Mouse (Mus musculus) MEL (cell line): ENCODE results near the gene Cdc42ep4. TPM values are rescaled to one million over a fixed set of nuclear protein-coding genes. Genes with fewer than 3 reads are reported as not detected.

Experiments
- DNase-seq: peaks from one replicate; pipeline ENCODE4 v3.0.0; 2011; ENCODE audit warnings: low read depth, low spot score
- H3K27ac ChIP-seq: 2 replicates; pipeline ENCODE4 v1.5.1; 2012; ENCODE audit warnings: low read depth, mild to moderate bottlenecking, control low read depth, low read length, moderate library complexity; ENCODE audit not compliant: control insufficient read depth
- H3K27me3 ChIP-seq, 2 experiments: fragments of 150-350 bp in 1 of 2; sonication (generic) in 1 of 2; 2 replicates each; pipeline ENCODE4 v1.6.1; 2012; ENCODE audit warnings: low read length in 2 of 2, mild to moderate bottlenecking in 2 of 2, improper control_type of control experiment in 1 of 2, moderate library complexity in 1 of 2; ENCODE audit not compliant: insufficient read depth in 2 of 2, control insufficient read depth in 1 of 2
- H3K36me3 ChIP-seq, 2 experiments: 2 replicates each; pipeline ENCODE4 v1.6.1; 2012 to 2014; ENCODE audit warnings: low read length in 2 of 2, improper control_type of control experiment in 1 of 2, inconsistent platforms in 1 of 2, mild to moderate bottlenecking in 1 of 2; ENCODE audit not compliant: insufficient read depth in 2 of 2, control insufficient read depth in 1 of 2
- H3K4me1 ChIP-seq, 2 experiments: fragments of 150-350 bp in 1 of 2; sonication (generic) in 1 of 2; 2 replicates each; pipeline ENCODE4 v1.6.1; 2012; ENCODE audit warnings: low read length in 2 of 2, improper control_type of control experiment in 1 of 2, mild to moderate bottlenecking in 1 of 2; ENCODE audit not compliant: insufficient read depth in 2 of 2, control insufficient read depth in 1 of 2
- H3K4me3 ChIP-seq, 2 experiments: fragments of 150-350 bp in 1 of 2; sonication (generic) in 1 of 2; 2 replicates each; pipeline ENCODE4 v1.5.1; 2012; ENCODE audit warnings: low read depth in 2 of 2, low read length in 2 of 2, mild to moderate bottlenecking in 2 of 2, moderate library complexity in 2 of 2, control low read depth in 1 of 2, improper control_type of control experiment in 1 of 2; ENCODE audit not compliant: control insufficient read depth in 1 of 2, insufficient read depth in 1 of 2
- H3K79me2 ChIP-seq: 2 replicates; pipeline ENCODE4 v1.6.1; 2012; ENCODE audit warnings: mild to moderate bottlenecking, low read length, moderate library complexity; ENCODE audit not compliant: control insufficient read depth, poor library complexity, insufficient read depth
- H3K9ac ChIP-seq: 2 replicates; pipeline ENCODE4 v1.6.1; 2012; ENCODE audit warnings: low read depth, mild to moderate bottlenecking, control low read depth, low read length, moderate library complexity; ENCODE audit not compliant: control insufficient read depth, poor library complexity, severe bottlenecking
- H3K9me3 ChIP-seq: fragments of 150-350 bp; sonication (generic); replicated peaks from 2 replicates; pipeline ENCODE4 v1.6.1; 2012; ENCODE audit warnings: mild to moderate bottlenecking, low read length, improper control_type of control experiment, moderate library complexity; ENCODE audit not compliant: insufficient read depth
- CHD2 ChIP-seq: IDR thresholded peaks from 2 replicates; pipeline ENCODE4 v1.6.1; 2011; ENCODE audit warnings: low read length, improper control_type of control experiment
- EP300 ChIP-seq, 2 experiments: IDR thresholded peaks; 2 replicates each; pipeline ENCODE4 v1.6.1; 2011; ENCODE audit warnings: improper control_type of control experiment in 2 of 2, low read length in 2 of 2, low read depth in 1 of 2, mild to moderate bottlenecking in 1 of 2
- GABPA ChIP-seq: IDR thresholded peaks from 2 replicates; pipeline ENCODE4 v1.6.1; 2012; ENCODE audit warnings: low read depth, mild to moderate bottlenecking, inconsistent platforms, low read length, improper control_type of control experiment, moderate library complexity
- GATA1 ChIP-seq: IDR thresholded peaks from 2 replicates; pipeline ENCODE4 v1.6.1; 2011; ENCODE audit warnings: low read depth, low read length, improper control_type of control experiment
- MAFK ChIP-seq: IDR thresholded peaks from 2 replicates; pipeline ENCODE4 v1.6.1; 2011; ENCODE audit warnings: low read depth, mild to moderate bottlenecking, low read length, improper control_type of control experiment, borderline replicate concordance
- MAX ChIP-seq: IDR thresholded peaks from 2 replicates; pipeline ENCODE4 v1.6.1; 2011; ENCODE audit warnings: low read length, improper control_type of control experiment
- MXI1 ChIP-seq: IDR thresholded peaks from 2 replicates; pipeline ENCODE4 v1.6.1; 2011; ENCODE audit warnings: mild to moderate bottlenecking, low read depth, low read length, improper control_type of control experiment
- MYC ChIP-seq: IDR thresholded peaks from 2 replicates; pipeline ENCODE4 v1.6.1; 2011; ENCODE audit warnings: low read depth, mild to moderate bottlenecking, low read length, improper control_type of control experiment, moderate library complexity
- NELFE ChIP-seq: IDR thresholded peaks from 2 replicates; pipeline ENCODE4 v1.6.1; 2011; ENCODE audit warnings: low read depth, low read length, improper control_type of control experiment
- NRF1 ChIP-seq: IDR thresholded peaks from 2 replicates; pipeline ENCODE4 v1.6.1; 2014; ENCODE audit warnings: low read depth, mild to moderate bottlenecking, inconsistent platforms, low read length, improper control_type of control experiment, moderate library complexity; ENCODE audit not compliant: poor library complexity, insufficient read depth, severe bottlenecking
- RCOR1 ChIP-seq: IDR thresholded peaks from 2 replicates; pipeline ENCODE4 v1.6.1; 2012; ENCODE audit warnings: low read depth, mild to moderate bottlenecking, inconsistent platforms, low read length, improper control_type of control experiment
- SIN3A ChIP-seq: IDR thresholded peaks from 2 replicates; pipeline ENCODE4 v1.6.1; 2012; ENCODE audit warnings: low read length, improper control_type of control experiment, inconsistent platforms
- TAL1 ChIP-seq: IDR thresholded peaks from 2 replicates; pipeline ENCODE4 v1.6.1; 2012; ENCODE audit warnings: mild to moderate bottlenecking, inconsistent platforms, low read length, moderate library complexity, mixed read lengths
- TCF12 ChIP-seq: IDR thresholded peaks from 2 replicates; pipeline ENCODE4 v1.6.1; 2014; ENCODE audit warnings: low read depth, mild to moderate bottlenecking, inconsistent platforms, low read length, improper control_type of control experiment, moderate library complexity
- USF1 ChIP-seq: IDR thresholded peaks from 2 replicates; pipeline ENCODE4 v1.6.1; 2014; ENCODE audit warnings: low read depth, mild to moderate bottlenecking, inconsistent platforms, low read length, improper control_type of control experiment, moderate library complexity
- USF2 ChIP-seq, 2 experiments: IDR thresholded peaks; 2 replicates each; pipeline ENCODE4 v1.6.1; 2011 to 2012; ENCODE audit warnings: improper control_type of control experiment in 2 of 2, low read length in 2 of 2, borderline replicate concordance in 1 of 2, inconsistent platforms in 1 of 2, low read depth in 1 of 2, mild to moderate bottlenecking in 1 of 2; ENCODE audit not compliant: insufficient read depth in 1 of 2
- ZC3H11A ChIP-seq: IDR thresholded peaks from 2 replicates; pipeline ENCODE4 v1.6.1; 2012; ENCODE audit warnings: low read depth, mild to moderate bottlenecking, inconsistent platforms, low read length, improper control_type of control experiment
- ZKSCAN1 ChIP-seq: IDR thresholded peaks from 2 replicates; pipeline ENCODE4 v1.6.1; 2012; ENCODE audit warnings: low read depth, mild to moderate bottlenecking, inconsistent platforms, low read length, improper control_type of control experiment, moderate library complexity
- ZMIZ1 ChIP-seq: IDR thresholded peaks from 2 replicates; pipeline ENCODE4 v1.6.1; 2012; ENCODE audit warnings: low read depth, mild to moderate bottlenecking, inconsistent platforms, low read length, improper control_type of control experiment, moderate library complexity
- ZNF384 ChIP-seq: IDR thresholded peaks from 2 replicates; pipeline ENCODE4 v1.6.1; 2012; ENCODE audit warnings: low read depth, mild to moderate bottlenecking, inconsistent platforms, low read length, improper control_type of control experiment
- polyA plus RNA-seq, 2 experiments: library from polyadenylated mRNA; stranded (reverse) in 1 of 2; unstranded in 1 of 2; fragments of >175 nt in 1 of 2; fragments of >200 nt in 1 of 2; gene quantifications; 2 replicates each; pipeline versions ENCODE4 v1.2.1 to v1.2.4; 2012; ENCODE audit warnings: low replicate concordance in 2 of 2, low read depth in 1 of 2; ENCODE audit not compliant: insufficient read length in 2 of 2, insufficient read depth in 1 of 2, missing spikeins in 1 of 2
- total RNA-seq: library from RNA; depleted of rRNA; stranded (reverse); fragments of 300-350 nt; gene quantifications from 2 replicates; pipeline ENCODE4 v1.2.3, GENCODE M21; 2012

The Cdc42ep4 gene
- total and polyA plus RNA-seq, 3 experiments = 27.7 to 39.0 TPM; not detected in 1

DNA sequence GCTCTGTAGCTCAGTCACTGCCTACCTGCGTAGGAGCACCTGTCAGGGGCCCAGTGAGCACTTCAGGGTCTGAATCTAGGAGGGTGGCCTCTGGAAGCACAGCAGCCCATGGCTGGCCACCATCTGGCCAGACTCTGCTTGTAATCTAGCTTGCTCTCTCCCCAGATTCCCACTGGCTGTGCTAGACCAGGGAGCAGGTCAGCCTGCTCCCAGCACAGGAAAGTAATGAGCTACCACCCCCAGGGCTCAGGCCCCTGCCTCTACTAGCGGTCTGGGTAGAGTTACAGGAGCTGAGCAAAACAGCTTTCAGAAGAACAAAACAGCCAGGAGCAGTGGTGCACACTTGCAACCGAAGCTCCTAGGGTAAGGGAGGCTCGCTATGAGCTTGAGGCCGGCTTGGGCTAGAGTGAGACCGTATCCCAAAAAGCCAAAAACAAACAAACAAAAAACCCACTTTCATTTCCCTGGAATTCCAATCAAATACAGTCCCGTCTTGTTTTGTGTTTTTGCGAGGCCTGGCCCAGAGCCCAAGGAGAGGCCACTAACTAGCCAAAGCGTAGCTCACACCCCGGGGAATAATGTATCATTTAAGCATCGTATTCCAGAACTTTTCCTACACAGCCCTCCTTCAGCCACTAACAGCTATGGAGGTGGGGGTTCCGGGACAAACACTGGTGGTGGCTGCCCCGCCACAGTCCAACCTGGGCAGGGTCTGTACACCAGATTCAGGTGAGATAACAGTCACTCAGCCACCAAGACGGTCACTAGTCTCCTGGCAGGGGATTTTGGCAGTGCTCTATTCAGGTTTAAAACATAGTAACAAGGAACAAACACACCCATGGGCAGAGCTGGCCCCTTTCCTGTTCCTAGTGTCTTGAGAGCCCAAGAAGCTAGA is 24.4 kb downstream of the Cdc42ep4 start:
- no peak for TF ChIP-seq ZC3H11A
- no peak for TF ChIP-seq TCF12
- TF ChIP-seq CHD2 = no peak
- TF ChIP-seq ZNF384 = no peak
- no peak for TF ChIP-seq ZKSCAN1
- no peak for TF ChIP-seq EP300 (IDR thresholded peaks at IDR 0.05; ENCODE audit: low read depth in 1 of 2, low read length in 2 of 2)
- TF ChIP-seq NELFE = no peak
- TF ChIP-seq MAFK = no peak
- no peak for TF ChIP-seq TAL1
- TF ChIP-seq USF1 = no peak
- TF ChIP-seq NRF1 = no peak
- no peak for TF ChIP-seq GATA1
- no peak for TF ChIP-seq GABPA
- no peak for TF ChIP-seq MYC
- TF ChIP-seq ZMIZ1 = no peak
- no peak for TF ChIP-seq MAX
- no peak for TF ChIP-seq MXI1
- TF ChIP-seq SIN3A = no peak
- TF ChIP-seq RCOR1 = no peak
- TF ChIP-seq USF2 (IDR thresholded peaks at IDR 0.05; ENCODE audit: borderline replicate concordance in 1 of 2, insufficient read depth in 1 of 2, low read depth in 1 of 2, low read length in 2 of 2) = no peak
- H3K4me1 ChIP-seq = no peaks in the 10 kb centered on the region
- peaks cover 0 to 5% of the 10 kb centered on the region in 2 experiments; a peak in 1 of 4 replicates for H3K36me3 ChIP-seq
- H3K27me3 ChIP-seq = no peaks in the 10 kb centered on the region
- no peak overlapping the region for H3K4me3 ChIP-seq
- no peaks in the 10 kb centered on the region for H3K9me3 ChIP-seq
- no peaks in the 10 kb centered on the region for H3K79me2 ChIP-seq
- H3K27ac ChIP-seq = no peak overlapping the region
- no peak for DNase-seq
- H3K9ac ChIP-seq = no peak overlapping the region
